Mouse (Mus musculus) CH12.LX (cell line): ENCODE measurements around the gene Dnah11. TPM values are rescaled to one million over a fixed set of nuclear protein-coding genes. Genes with fewer than 3 reads are reported as not detected.

Experiments used
- DNase-seq: peaks from one replicate; pipeline ENCODE4 v3.0.0-alpha.2; 2013; ENCODE audit errors: extremely low read depth
- H3K27ac ChIP-seq: 2 replicates; pipeline ENCODE4 v1.5.1; 2012; ENCODE audit warnings: low read depth, mild to moderate bottlenecking, control low read depth, moderate library complexity; ENCODE audit not compliant: insufficient read depth
- H3K27me3 ChIP-seq: replicated peaks from 2 replicates; pipeline ENCODE3; 2012; ENCODE audit warnings: inconsistent platforms
- H3K36me3 ChIP-seq, 2 experiments: replicated peaks in 1 of 2; 2 replicates each; pipeline versions ENCODE3 to v1.6.1; 2012; ENCODE audit warnings: inconsistent platforms in 1 of 2, low read length in 1 of 2, mild to moderate bottlenecking in 1 of 2, mixed read lengths in 1 of 2, moderate library complexity in 1 of 2; ENCODE audit not compliant: control insufficient read depth in 1 of 2, insufficient read depth in 1 of 2
- H3K4me1 ChIP-seq, 2 experiments: 2 replicates each; pipeline ENCODE4 v1.6.1; 2012; ENCODE audit warnings: inconsistent platforms in 1 of 2, moderate library complexity in 1 of 2; ENCODE audit not compliant: insufficient read depth in 2 of 2, control insufficient read depth in 1 of 2
- H3K4me2 ChIP-seq: 2 replicates; pipeline ENCODE4 v1.6.1; 2012; ENCODE audit warnings: low read depth, mild to moderate bottlenecking, control low read depth; ENCODE audit not compliant: poor library complexity, insufficient read depth, severe bottlenecking
- H3K4me3 ChIP-seq, 3 experiments: fragments of 150-350 bp in 1 of 3; sonication (generic) in 1 of 3; replicated peaks in 1 of 3; 2 replicates each; pipeline versions ENCODE3 to v1.5.1; 2011 to 2012; ENCODE audit warnings: low read depth in 2 of 3, low read length in 2 of 3, mild to moderate bottlenecking in 2 of 3, moderate library complexity in 2 of 3, control low read depth in 1 of 3, improper control_type of control experiment in 1 of 3, inconsistent platforms in 1 of 3, mixed read lengths in 1 of 3; ENCODE audit not compliant: poor library complexity in 1 of 3
- H3K79me2 ChIP-seq: replicated peaks from 2 replicates; pipeline ENCODE4 v1.6.1; 2012; ENCODE audit warnings: mild to moderate bottlenecking, moderate library complexity; ENCODE audit not compliant: control insufficient read depth, poor library complexity, insufficient read depth, severe bottlenecking; ENCODE audit errors: extremely low read depth
- H3K9ac ChIP-seq: 2 replicates; pipeline ENCODE4 v1.6.1; 2012; ENCODE audit warnings: low read depth, mild to moderate bottlenecking, control low read depth, moderate library complexity; ENCODE audit not compliant: insufficient read depth
- H3K9me3 ChIP-seq: replicated peaks from 2 replicates; pipeline ENCODE3; 2012; ENCODE audit warnings: low read length, inconsistent platforms, mixed read lengths
- BHLHE40 ChIP-seq: IDR thresholded peaks from 2 replicates; pipeline ENCODE4 v1.6.1; 2011; ENCODE audit warnings: mild to moderate bottlenecking, low read depth, low read length, improper control_type of control experiment
- CHD1 ChIP-seq: IDR thresholded peaks from 2 replicates; pipeline ENCODE4 v1.6.1; 2012; ENCODE audit warnings: low read depth, low read length, improper control_type of control experiment, inconsistent platforms
- CTCF ChIP-seq, 2 experiments: IDR thresholded peaks in 1 of 2; conservative IDR thresholded peaks in 1 of 2; 2 replicates each; pipeline ENCODE4 v1.5.1; 2011 to 2012; ENCODE audit warnings: low read depth in 2 of 2, low read length in 2 of 2, improper control_type of control experiment in 1 of 2, inconsistent platforms in 1 of 2, mild to moderate bottlenecking in 1 of 2, moderate library complexity in 1 of 2
- E2F4 ChIP-seq: IDR thresholded peaks from 2 replicates; pipeline ENCODE4 v1.6.1; 2011; ENCODE audit warnings: low read depth, low read length, improper control_type of control experiment; ENCODE audit not compliant: insufficient replicate concordance
- EP300 ChIP-seq: IDR thresholded peaks from 2 replicates; pipeline ENCODE4 v1.6.1; 2011; ENCODE audit warnings: low read length, improper control_type of control experiment
- ETS1 ChIP-seq: conservative IDR thresholded peaks from 2 replicates; pipeline ENCODE4 v1.6.1; 2012; ENCODE audit warnings: low read depth, mild to moderate bottlenecking, inconsistent platforms, low read length, improper control_type of control experiment, moderate library complexity
- GABPA ChIP-seq: IDR thresholded peaks from 2 replicates; pipeline ENCODE4 v1.6.1; 2012; ENCODE audit warnings: low read depth, low read length, improper control_type of control experiment, inconsistent platforms; ENCODE audit not compliant: insufficient replicate concordance
- JUND ChIP-seq: conservative IDR thresholded peaks from 2 replicates; pipeline ENCODE4 v1.6.1; 2011; ENCODE audit warnings: low read depth, low read length, improper control_type of control experiment
- KAT2A ChIP-seq: IDR thresholded peaks from 2 replicates; pipeline ENCODE4 v1.6.1; 2012; ENCODE audit warnings: low read length, improper control_type of control experiment, inconsistent platforms; ENCODE audit not compliant: insufficient replicate concordance
- MAX ChIP-seq: IDR thresholded peaks from 2 replicates; pipeline ENCODE4 v1.6.1; 2011; ENCODE audit warnings: low read length, improper control_type of control experiment
- MYC ChIP-seq: IDR thresholded peaks from 2 replicates; pipeline ENCODE4 v1.6.1; 2011; ENCODE audit warnings: low read depth, mild to moderate bottlenecking, improper control_type of control experiment, low read length
- NELFE ChIP-seq: IDR thresholded peaks from 2 replicates; pipeline ENCODE4 v1.6.1; 2011; ENCODE audit warnings: low read depth, low read length, improper control_type of control experiment
- NRF1 ChIP-seq: IDR thresholded peaks from 2 replicates; pipeline ENCODE4 v1.6.1; 2014; ENCODE audit warnings: low read depth, mild to moderate bottlenecking, inconsistent platforms, low read length, improper control_type of control experiment, moderate library complexity
- POLR2A ChIP-seq: IDR thresholded peaks from 2 replicates; pipeline ENCODE4 v1.6.1; 2011; ENCODE audit warnings: low read depth, mild to moderate bottlenecking, improper control_type of control experiment, low read length
- SIN3A ChIP-seq: IDR thresholded peaks from 2 replicates; pipeline ENCODE4 v1.6.1; 2012; ENCODE audit warnings: low read length, improper control_type of control experiment, inconsistent platforms
- SMC3 ChIP-seq: IDR thresholded peaks from 2 replicates; pipeline ENCODE4 v1.6.1; 2011; ENCODE audit warnings: low read depth, low read length, improper control_type of control experiment
- TBP ChIP-seq: conservative IDR thresholded peaks from 2 replicates; pipeline ENCODE4 v1.6.1; 2011; ENCODE audit warnings: low read depth, low read length, improper control_type of control experiment
- TCF12 ChIP-seq: IDR thresholded peaks from 2 replicates; pipeline ENCODE4 v1.6.1; 2014; ENCODE audit warnings: low read depth, mild to moderate bottlenecking, inconsistent platforms, low read length, improper control_type of control experiment
- UBTF ChIP-seq: IDR thresholded peaks from 2 replicates; pipeline ENCODE4 v1.6.1; 2012; ENCODE audit warnings: low read depth, mild to moderate bottlenecking, inconsistent platforms, low read length, improper control_type of control experiment, moderate library complexity
- USF1 ChIP-seq: IDR thresholded peaks from 2 replicates; pipeline ENCODE4 v1.6.1; 2014; ENCODE audit warnings: low read depth, mild to moderate bottlenecking, inconsistent platforms, low read length, improper control_type of control experiment
- USF2 ChIP-seq: conservative IDR thresholded peaks from 2 replicates; pipeline ENCODE4 v1.6.1; 2011; ENCODE audit warnings: low read depth, low read length, improper control_type of control experiment
- ZC3H11A ChIP-seq: IDR thresholded peaks from 2 replicates; pipeline ENCODE4 v1.6.1; 2012; ENCODE audit warnings: low read depth, mild to moderate bottlenecking, inconsistent platforms, low read length, improper control_type of control experiment
- ZKSCAN1 ChIP-seq: IDR thresholded peaks from 2 replicates; pipeline ENCODE4 v1.6.1; 2012; ENCODE audit warnings: low read depth, inconsistent platforms, low read length, improper control_type of control experiment, borderline replicate concordance
- ZMIZ1 ChIP-seq: IDR thresholded peaks from 2 replicates; pipeline ENCODE4 v1.6.1; 2012; ENCODE audit warnings: low read depth, mild to moderate bottlenecking, inconsistent platforms, low read length, improper control_type of control experiment
- dilution Hi-C: fragments of 300-500 bp; cut with MboI; formaldehyde crosslinking; loops from 2 replicates; pipeline ENCODE4 v1.14.3; 2020; ENCODE audit warnings: low sequenced_read_pairs; ENCODE audit not compliant: extremely low pct_unique_long_range_greater_than_20kb, extremely low pct_ligation_motif_present
- in situ Hi-C: fragments of 300-500 bp; cut with MboI; formaldehyde crosslinking; loops from 3 replicates; pipeline ENCODE4 v1.14.3; 2019; ENCODE audit warnings: low sequenced_read_pairs, low pct_ligation_motif_present, low pct_unique_long_range_greater_than_20kb, mixed read lengths
- polyA plus RNA-seq: library from polyadenylated mRNA; unstranded; fragments of >175 nt; gene quantifications from 2 replicates; pipeline ENCODE4 v1.2.1, GENCODE M21; 2012; ENCODE audit warnings: low read depth; ENCODE audit not compliant: insufficient read length
- total RNA-seq, 2 experiments: library from RNA; depleted of rRNA; stranded (reverse); fragments of 300-350 nt in 1 of 2; fragments of >200 nt in 1 of 2; gene quantifications; 2 replicates each; pipeline ENCODE4 v1.2.3; 2012 to 2014

Gene Dnah11
- total and polyA plus RNA-seq, 3 experiments, result 0.85 to 2.5 (median 1.2) TPM

GRCm38 (mm10) chr12:117962698-117963097 lies 236.1 kb downstream of the Dnah11 start:
- DNase-seq, result no peak
- Histone ChIP-seq H3K4me1 (peaks cover 3 to 4% of the 10 kb centered on the region in 2 experiments; a peak in 2 of 4 replicates), H3K9me3 (no peaks in the 10 kb centered on the region), H3K27me3 (no peaks in the 10 kb centered on the region), H3K4me2 (no peak overlapping the region), H3K27ac (no peak overlapping the region), H3K9ac (no peak overlapping the region), H3K4me3 (no peak overlapping the region), H3K79me2 (no peaks in the 10 kb centered on the region), H3K36me3 (peaks cover 0 to 8% of the 10 kb centered on the region in 2 experiments)
- TF ChIP-seq POLR2A, result no peak
- no peak for TF ChIP-seq SMC3
- no peak for TF ChIP-seq E2F4
- no peak for TF ChIP-seq BHLHE40
- TF ChIP-seq UBTF, result no peak
- in situ Hi-C loops, result no loop called here
- dilution Hi-C loops, result no loop called here

- no peak for DNase-seq
- no peak overlapping the region for H3K27ac ChIP-seq
- no peak overlapping the region for H3K9ac ChIP-seq
- H3K4me2 ChIP-seq, result no peak overlapping the region
- no peak overlapping the region for H3K4me3 ChIP-seq
- H3K4me1 ChIP-seq, result peaks cover 3 to 4% of the 10 kb centered on the region in 2 experiments; a peak in 2 of 4 replicates
- no peak for TF ChIP-seq SMC3
- TF ChIP-seq ETS1, result no peak
- TF ChIP-seq GABPA, result no peak
- no peak for TF ChIP-seq NELFE
- TF ChIP-seq TBP, result no peak
- no peak for TF ChIP-seq POLR2A
- TF ChIP-seq TCF12, result no peak
- TF ChIP-seq USF1, result no peak
- no peak for TF ChIP-seq EP300
- peaks cover 0 to 8% of the 10 kb centered on the region in 2 experiments for H3K36me3 ChIP-seq
- dilution Hi-C loops, result no loop called here
- H3K27me3 ChIP-seq, result no peaks in the 10 kb centered on the region
- in situ Hi-C loops, result no loop called here
- H3K79me2 ChIP-seq, result no peaks in the 10 kb centered on the region
- no peaks in the 10 kb centered on the region for H3K9me3 ChIP-seq
These were observed 239.6 kb downstream of the Dnah11 start for GRCm38 (mm10) chr12:117959213-117959612.

- TF ChIP-seq ZKSCAN1, result no peak
- TF ChIP-seq KAT2A, result no peak
- TF ChIP-seq TBP, result no peak
- TF ChIP-seq NRF1, result no peak
- TF ChIP-seq USF2, result no peak
- no peak for TF ChIP-seq ZC3H11A
- no peak for TF ChIP-seq JUND
- no peak for TF ChIP-seq SIN3A
- no peak for TF ChIP-seq CTCF (conservative IDR thresholded peaks at IDR 0.05 in 1 of 2, IDR thresholded peaks at IDR 0.05 in 1 of 2; ENCODE audit: low read depth in 2 of 2, low read length in 2 of 2)
- no peak for TF ChIP-seq TCF12
- TF ChIP-seq CHD1, result no peak
- no peak for TF ChIP-seq MAX
- no peak for TF ChIP-seq MYC
- TF ChIP-seq POLR2A, result no peak
- TF ChIP-seq ZMIZ1, result no peak
- no peak for DNase-seq
- Histone ChIP-seq H3K27me3 (no peaks in the 10 kb centered on the region), H3K9ac (no peak overlapping the region), H3K36me3 (no peaks in the 10 kb centered on the region), H3K4me3 (no peak overlapping the region), H3K79me2 (no peaks in the 10 kb centered on the region), H3K9me3 (no peaks in the 10 kb centered on the region), H3K4me2 (no peak overlapping the region), H3K27ac (no peak overlapping the region), H3K4me1 (no peaks in the 10 kb centered on the region; a peak in 1 of 4 replicates)
- in situ Hi-C loops, result no loop called here
- dilution Hi-C loops, result no loop called here
These were observed 251.8 kb downstream of the Dnah11 start for GRCm38 (mm10) chr12:117946823-117947704.
